Mouse (Mus musculus): Measurements from ENCODE around the gene Cnot2.

Cnot2 gene

GRCm38 (mm10) chr10:116562731-116563480, 18.4 kb downstream of the Cnot2 start:
- no peak for DNase-seq (ENCODE audit: extremely low read depth, insufficient read length, low spot score)

- no peak for DNase-seq (ENCODE audit: extremely low read depth, insufficient read length, low spot score)
Measured at GRCm38 (mm10) chr10:116562210-116562609, 19.1 kb downstream of the Cnot2 start.

GRCm38 (mm10) chr10:116559171-116559570, 22.1 kb downstream of the Cnot2 start:
- no peak for DNase-seq (ENCODE audit: extremely low read depth, insufficient read length, low spot score)

- DNase-seq (ENCODE audit: extremely low read depth, insufficient read length, low spot score), result no peak
Measured at GRCm38 (mm10) chr10:116557166-116557565, 24.1 kb downstream of the Cnot2 start.

- DNase-seq (ENCODE audit: extremely low read depth, insufficient read length, low spot score), result no peak
Measured at GRCm38 (mm10) chr10:116554434-116554833, 26.9 kb downstream of the Cnot2 start.

GRCm38 (mm10) chr10:116547958-116548357, 33.4 kb downstream of the Cnot2 start:
- no peak for DNase-seq (ENCODE audit: extremely low read depth, insufficient read length, low spot score)

GRCm38 (mm10) chr10:116546177-116546576, 35.1 kb downstream of the Cnot2 start:
- DNase-seq (ENCODE audit: extremely low read depth, insufficient read length, low spot score), result no peak

GRCm38 (mm10) chr10:116543061-116543460, 38.2 kb downstream of the Cnot2 start:
- no peak for DNase-seq (ENCODE audit: extremely low read depth, insufficient read length, low spot score)

- DNase-seq (ENCODE audit: extremely low read depth, insufficient read length, low spot score), result no peak
Measured at GRCm38 (mm10) chr10:116540750-116541149, 40.6 kb downstream of the Cnot2 start.

- no peak for DNase-seq (ENCODE audit: extremely low read depth, insufficient read length, low spot score)
Measured at GRCm38 (mm10) chr10:116537495-116537894, 43.8 kb downstream of the Cnot2 start.

- DNase-seq (ENCODE audit: extremely low read depth, insufficient read length, low spot score), result no peak
Measured at GRCm38 (mm10) chr10:116534278-116534677, 47.0 kb downstream of the Cnot2 start.

- no peak for DNase-seq (ENCODE audit: extremely low read depth, insufficient read length, low spot score)
Measured at GRCm38 (mm10) chr10:116532561-116532960, 48.8 kb downstream of the Cnot2 start.

- peak; percentile 17 for DNase-seq (ENCODE audit: extremely low read depth, insufficient read length, low spot score)
Measured at GRCm38 (mm10) chr10:116531063-116531462, 50.2 kb downstream of the Cnot2 start.

GRCm38 (mm10) chr10:116519588-116519987, 61.7 kb downstream of the Cnot2 start:
- DNase-seq (ENCODE audit: extremely low read depth, insufficient read length, low spot score), result no peak

- DNase-seq (ENCODE audit: extremely low read depth, insufficient read length, low spot score), result no peak
Measured at GRCm38 (mm10) chr10:116515590-116515989, 65.7 kb downstream of the Cnot2 start.

GRCm38 (mm10) chr10:116515158-116515557, 66.2 kb downstream of the Cnot2 start:
- DNase-seq (ENCODE audit: extremely low read depth, insufficient read length, low spot score), result no peak

- DNase-seq (ENCODE audit: extremely low read depth, insufficient read length, low spot score), result no peak
Measured at GRCm38 (mm10) chr10:116513254-116513635, 68.1 kb downstream of the Cnot2 start.

GRCm38 (mm10) chr10:116512521-116513253, 68.6 kb downstream of the Cnot2 start:
- DNase-seq (ENCODE audit: extremely low read depth, insufficient read length, low spot score), result no peak

- no peak for DNase-seq (ENCODE audit: extremely low read depth, insufficient read length, low spot score)
Measured at GRCm38 (mm10) chr10:116505303-116506014, 75.9 kb downstream of the Cnot2 start.

GRCm38 (mm10) chr10:116492768-116493167, 88.5 kb downstream of the Cnot2 start:
- DNase-seq (ENCODE audit: extremely low read depth, insufficient read length, low spot score), result no peak
